Mouse (Mus musculus): Measurements from ENCODE around the gene Dennd5a. TPM values are rescaled to one million over a fixed set of nuclear protein-coding genes. Genes with fewer than 3 reads are reported as not detected.
"Not testable (repeated sequence)": the region's sequence is repeated elsewhere in the genome, so short reads cannot be mapped to it uniquely, and the experiment has no call there.

Dennd5a gene
- total RNA-seq, 2 experiments from 2014 or later, result 214 to 225 TPM

DNA sequence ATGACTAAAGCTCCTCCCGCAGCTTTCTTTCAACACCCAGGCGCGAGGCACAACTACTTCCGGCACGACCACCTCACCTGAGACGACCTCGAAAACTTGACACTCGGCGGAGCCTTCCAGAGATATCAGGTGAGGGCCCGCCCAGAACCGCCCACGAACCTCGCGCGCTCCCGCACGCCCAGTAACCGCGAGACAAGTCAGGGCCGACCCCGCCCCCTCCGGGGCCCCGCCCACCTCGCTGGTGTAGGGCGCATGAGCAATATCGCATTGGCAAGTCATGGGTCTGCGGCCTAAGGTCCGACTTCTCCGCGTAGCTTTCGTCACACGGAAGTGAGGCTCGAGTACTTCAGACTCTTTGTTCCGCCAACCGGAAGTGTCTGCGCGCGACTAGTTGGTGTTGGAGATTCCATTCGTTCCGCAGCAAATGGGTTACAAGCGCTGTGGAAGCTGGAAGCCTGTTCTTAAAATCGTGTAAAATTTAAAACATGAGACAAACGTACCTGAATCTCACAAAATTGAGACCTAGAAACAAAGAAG lies 25.9 kb upstream of the Dennd5a start:
- DNase-seq (ENCODE audit: extremely low spot score in 1 of 2, low spot score in 2 of 2), result peak; percentile 97 to 99
- intact Hi-C loops (cut with DNase I), result loop anchor here (1.0 to 2.0 kb wide), 2 partner anchors 32 to 75 kb away; partner anchors contain the start of genes Ipo7 and Zfp143
- H3K27ac ChIP-seq, result peak overlapping the region; percentile 87
- TF ChIP-seq CTCF (IDR thresholded peaks at IDR 0.05), result no peak
- peak overlapping the region; percentile 57 for H3K4me3 ChIP-seq

DNA sequence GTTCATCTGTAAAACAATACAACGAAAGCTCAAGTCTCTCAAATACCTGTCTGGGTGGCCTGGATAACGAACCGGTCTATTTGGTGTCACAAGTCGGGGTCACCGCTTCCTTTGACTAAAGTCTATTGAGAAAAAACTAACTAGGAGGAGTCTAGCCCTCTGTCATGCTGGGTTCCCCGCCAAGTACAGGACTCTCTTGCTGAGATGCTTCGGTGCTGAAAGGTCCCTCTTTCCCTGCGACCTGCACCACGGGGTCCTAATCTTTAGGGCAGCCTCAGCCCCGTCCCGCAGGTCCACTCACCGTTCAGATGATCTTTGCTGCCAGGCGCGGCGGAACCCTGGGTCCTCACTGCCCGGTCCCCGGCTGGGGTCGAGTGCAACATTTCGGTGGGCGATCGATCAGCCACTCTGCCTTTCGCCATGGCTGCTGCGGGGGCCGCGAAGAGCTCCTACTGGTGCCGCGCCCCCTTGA lies 25.4 kb upstream of the Dennd5a start:
- no peak for TF ChIP-seq CTCF (IDR thresholded peaks at IDR 0.05)
- no peak for DNase-seq (ENCODE audit: extremely low spot score in 1 of 2, low spot score in 2 of 2)
- intact Hi-C loops (cut with DNase I), result loop anchor here (1.0 to 2.0 kb wide), 2 partner anchors 33 to 75 kb away; partner anchors contain the start of genes Ipo7 and Zfp143
- H3K27ac ChIP-seq, result peak overlapping the region; percentile 87
- peak overlapping the region; percentile 57 for H3K4me3 ChIP-seq

GRCm38 (mm10) chr7:109984608-109985007 lies 24.3 kb upstream of the Dennd5a start:
- DNase-seq (ENCODE audit: extremely low spot score in 1 of 2, low spot score in 2 of 2); intact Hi-C loops (cut with DNase I); H3K27ac ChIP-seq; H3K4me3 ChIP-seq: not testable (repeated sequence)

- TF ChIP-seq CTCF (IDR thresholded peaks at IDR 0.05), result peak; percentile 46
- intact Hi-C loops (cut with DNase I), result not testable (repeated sequence)
These were observed 16.9 kb upstream of the Dennd5a start for GRCm38 (mm10) chr7:109977131-109977530.

GRCm38 (mm10) chr7:109975966-109976715 lies 15.9 kb upstream of the Dennd5a start:
- intact Hi-C loops (cut with DNase I), result no loop called here
- DNase-seq (ENCODE audit: extremely low spot score in 1 of 2, low spot score in 2 of 2), result no peak
- no peak for TF ChIP-seq CTCF (IDR thresholded peaks at IDR 0.05)
- no peak overlapping the region for H3K4me3 ChIP-seq
- peak overlapping the region; percentile 32; the same call in 1 of the 2 replicates for H3K27ac ChIP-seq

More at GRCm38 (mm10) chr7:109977131-109977530, 16.9 kb upstream of the Dennd5a start:
- not testable (repeated sequence) for H3K4me3 ChIP-seq; H3K27ac ChIP-seq; DNase-seq (ENCODE audit: extremely low spot score in 1 of 2, low spot score in 2 of 2)

GRCm38 (mm10) chr7:109969542-109969941 lies 9.3 kb upstream of the Dennd5a start:
- no peak for TF ChIP-seq CTCF (IDR thresholded peaks at IDR 0.05)
- Histone ChIP-seq H3K4me3 (no peak overlapping the region), H3K27ac (no peak overlapping the region)
- no peak for DNase-seq (ENCODE audit: extremely low spot score in 1 of 2, low spot score in 2 of 2)
- intact Hi-C loops (cut with DNase I), result no loop called here

DNA sequence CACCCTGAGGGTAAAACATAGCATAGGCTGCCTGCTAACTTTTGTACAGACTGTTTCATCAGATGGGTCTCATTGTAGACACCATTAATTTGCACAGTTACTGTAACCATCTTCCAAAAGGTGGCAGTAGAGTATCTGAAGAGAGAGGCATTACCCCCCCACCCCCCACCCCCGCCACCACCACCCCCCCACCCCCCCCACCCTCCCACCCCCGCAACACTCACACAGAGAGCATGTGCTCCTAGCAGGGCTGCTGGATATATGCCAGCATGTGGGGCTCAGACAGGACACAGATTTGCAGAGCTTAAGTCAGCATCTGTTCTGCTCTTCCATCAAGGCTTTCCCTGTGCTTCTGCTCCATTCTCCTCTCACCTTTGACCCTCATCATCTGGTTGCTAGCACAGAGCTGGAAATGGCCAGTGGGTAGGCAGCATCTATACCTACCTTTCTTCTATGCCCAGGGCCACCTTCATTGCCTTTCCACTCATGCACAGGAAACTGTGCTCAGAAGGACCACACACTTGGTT lies 8.7 kb upstream of the Dennd5a start:
- intact Hi-C loops (cut with DNase I), result no loop called here
- no peak for DNase-seq (ENCODE audit: extremely low spot score in 1 of 2, low spot score in 2 of 2)
- no peak; the same call in 1 of the 2 replicates for TF ChIP-seq CTCF (IDR thresholded peaks at IDR 0.05)
- Histone ChIP-seq H3K27ac (peak overlapping the region; percentile 59; the same call in 1 of the 2 replicates), H3K4me3 (no peak overlapping the region)

DNA sequence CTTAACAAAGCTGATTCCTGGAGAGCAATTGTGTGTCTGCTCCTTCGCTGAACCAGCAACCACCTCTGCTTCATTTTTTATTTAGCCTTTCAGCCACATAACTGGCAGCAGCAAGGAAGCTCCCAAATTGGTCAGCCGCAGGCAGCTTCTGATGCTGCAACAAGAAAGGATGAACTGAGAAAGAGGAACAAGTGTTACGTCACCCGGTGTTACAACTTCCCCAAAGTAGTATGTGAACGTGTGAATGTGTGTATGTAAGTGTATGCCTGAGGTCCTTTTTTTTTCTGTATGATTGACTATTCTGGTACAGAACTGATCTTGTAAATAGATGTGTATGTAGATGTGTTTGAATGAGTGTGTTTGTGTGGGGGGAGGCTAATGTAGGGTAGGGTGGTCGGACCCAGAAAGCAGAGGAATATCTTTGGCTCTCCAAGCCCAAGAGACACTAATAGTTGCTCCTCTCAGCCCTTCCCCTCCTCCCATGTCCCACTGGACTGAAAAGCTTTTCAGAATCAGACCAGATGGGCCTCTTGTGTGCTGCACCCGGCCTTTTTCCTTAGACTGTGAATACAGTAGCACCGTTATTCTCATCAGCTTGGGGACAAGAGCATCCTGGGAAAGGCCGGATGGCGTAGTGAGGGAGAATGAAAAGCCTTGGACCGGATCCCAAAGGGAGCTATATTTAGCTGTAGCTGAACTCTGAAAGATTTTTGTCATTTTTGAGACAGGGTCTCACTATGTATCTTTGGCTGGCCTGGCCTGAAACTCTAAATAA lies 7.7 kb upstream of the Dennd5a start:
- TF ChIP-seq CTCF (IDR thresholded peaks at IDR 0.05), result no peak
- Histone ChIP-seq H3K4me3 (no peak overlapping the region), H3K27ac (peak overlapping the region; percentile 59; the same call in 1 of the 2 replicates)
- intact Hi-C loops (cut with DNase I), result no loop called here
- no peak for DNase-seq (ENCODE audit: extremely low spot score in 1 of 2, low spot score in 2 of 2)

- TF ChIP-seq CTCF (IDR thresholded peaks at IDR 0.05), result peak; percentile 8; the same call in 1 of the 2 replicates
- DNase-seq (ENCODE audit: extremely low spot score in 1 of 2, low spot score in 2 of 2), result no peak
- Histone ChIP-seq H3K4me3 (no peak overlapping the region), H3K27ac (no peak overlapping the region)
- intact Hi-C loops (cut with DNase I), result no loop called here
These were observed 5.4 kb upstream of the Dennd5a start for GRCm38 (mm10) chr7:109965658-109966057.

GRCm38 (mm10) chr7:109963707-109964106 lies 3.4 kb upstream of the Dennd5a start:
- DNase-seq (ENCODE audit: extremely low spot score in 1 of 2, low spot score in 2 of 2), result no peak
- TF ChIP-seq CTCF (IDR thresholded peaks at IDR 0.05), result peak; percentile 22

GRCm38 (mm10) chr7:109962596-109962995 lies 2.3 kb upstream of the Dennd5a start:
- intact Hi-C loops (cut with DNase I), result no loop called here
- no peak overlapping the region for H3K4me3 ChIP-seq
- TF ChIP-seq CTCF (IDR thresholded peaks at IDR 0.05), result no peak
- no peak for DNase-seq (ENCODE audit: extremely low spot score in 1 of 2, low spot score in 2 of 2)
- H3K27ac ChIP-seq, result no peak overlapping the region

More at GRCm38 (mm10) chr7:109963707-109964106, 3.4 kb upstream of the Dennd5a start:
- no peak overlapping the region for H3K27ac ChIP-seq
- intact Hi-C loops (cut with DNase I), result no loop called here
- H3K4me3 ChIP-seq, result no peak overlapping the region

Measured in left cerebral cortex, adult 2 months (tissue).